Mouse (Mus musculus): ENCODE measurements around the gene Vgf. TPM values are rescaled to one million over a fixed set of nuclear protein-coding genes. Genes with fewer than 3 reads are reported as not detected.

Vgf gene
- polyA plus RNA-seq, 1 experiment, result 0.04 TPM

GRCm38 (mm10) chr5:137076191-137076930, 50.2 kb downstream of the Vgf start:
- Histone ChIP-seq H3K4me2 (ENCODE audit: low read depth) (peak overlapping the region; percentile 73), H3K36me3 (ENCODE audit: control insufficient read depth, insufficient read depth) (no peaks in the 10 kb centered on the region), H3K79me2 (ENCODE audit: control insufficient read depth, insufficient read depth) (peaks cover 6% of the 10 kb centered on the region), H3K27me3 (ENCODE audit: control insufficient read depth, insufficient read depth, insufficient read length) (no peaks in the 10 kb centered on the region), H3ac (ENCODE audit: control insufficient read depth, insufficient read length) (no peak overlapping the region), H3K4me3 (no peak overlapping the region)
- TF ChIP-seq MYOG (IDR thresholded peaks at IDR 0.05; ENCODE audit: control insufficient read depth in 1 of 3, insufficient read depth in 1 of 3, insufficient read length in 2 of 3, low read depth in 2 of 3) (no peak), TCF12 (IDR thresholded peaks at IDR 0.05; ENCODE audit: insufficient read depth, poor library complexity, severe bottlenecking) (no peak), MAX (IDR thresholded peaks at IDR 0.05; ENCODE audit: low read depth) (no peak), USF1 (IDR thresholded peaks at IDR 0.05; ENCODE audit: low read depth) (no peak), CEBPB (IDR thresholded peaks at IDR 0.05; ENCODE audit: insufficient read depth, poor library complexity, severe bottlenecking) (no peak), REST (IDR thresholded peaks at IDR 0.05; ENCODE audit: insufficient read depth, insufficient read length) (no peak), POLR2A (IDR thresholded peaks at IDR 0.05; ENCODE audit: insufficient read length, low read depth) (no peak), E2F4 (IDR thresholded peaks at IDR 0.05; ENCODE audit: insufficient read depth) (no peak), SRF (IDR thresholded peaks at IDR 0.05; ENCODE audit: control insufficient read depth, insufficient read length, low read depth) (no peak), POLR2AphosphoS2 (IDR thresholded peaks at IDR 0.05; ENCODE audit: insufficient read length, low read depth) (no peak), MYOD1 (IDR thresholded peaks at IDR 0.05; ENCODE audit: control insufficient read depth in 1 of 3, insufficient read length in 2 of 3, low read depth in 2 of 3) (no peak), TCF3 (IDR thresholded peaks at IDR 0.05; ENCODE audit: insufficient read length, low read depth) (no peak)

GRCm38 (mm10) chr5:137077187-137077586, 51.0 kb downstream of the Vgf start:
- H3K4me2 ChIP-seq (ENCODE audit: low read depth), result peak overlapping the region; percentile 73

GRCm38 (mm10) chr5:137078041-137078440, 51.8 kb downstream of the Vgf start:
- no peak overlapping the region for H3ac ChIP-seq (ENCODE audit: control insufficient read depth, insufficient read length)
- TF ChIP-seq CEBPB (IDR thresholded peaks at IDR 0.05; ENCODE audit: insufficient read depth, poor library complexity, severe bottlenecking) (no peak), TCF12 (IDR thresholded peaks at IDR 0.05; ENCODE audit: insufficient read depth, poor library complexity, severe bottlenecking) (no peak), MYOG (IDR thresholded peaks at IDR 0.05; ENCODE audit: control insufficient read depth in 1 of 3, insufficient read depth in 1 of 3, insufficient read length in 2 of 3, low read depth in 2 of 3) (no peak), TCF3 (IDR thresholded peaks at IDR 0.05; ENCODE audit: insufficient read length, low read depth) (no peak), USF1 (IDR thresholded peaks at IDR 0.05; ENCODE audit: low read depth) (no peak), MYOD1 (IDR thresholded peaks at IDR 0.05; ENCODE audit: control insufficient read depth in 1 of 3, insufficient read length in 2 of 3, low read depth in 2 of 3) (no peak), POLR2A (IDR thresholded peaks at IDR 0.05; ENCODE audit: insufficient read length, low read depth) (no peak), E2F4 (IDR thresholded peaks at IDR 0.05; ENCODE audit: insufficient read depth) (no peak), REST (IDR thresholded peaks at IDR 0.05; ENCODE audit: insufficient read depth, insufficient read length) (no peak), POLR2AphosphoS2 (IDR thresholded peaks at IDR 0.05; ENCODE audit: insufficient read length, low read depth) (no peak), MAX (IDR thresholded peaks at IDR 0.05; ENCODE audit: low read depth) (no peak), SRF (IDR thresholded peaks at IDR 0.05; ENCODE audit: control insufficient read depth, insufficient read length, low read depth) (no peak)

More at GRCm38 (mm10) chr5:137077187-137077586, 51.0 kb downstream of the Vgf start:
- H3K36me3 ChIP-seq (ENCODE audit: control insufficient read depth, insufficient read depth), result no peaks in the 10 kb centered on the region
- no peak for TF ChIP-seq E2F4 (IDR thresholded peaks at IDR 0.05; ENCODE audit: insufficient read depth)
- TF ChIP-seq TCF3 (IDR thresholded peaks at IDR 0.05; ENCODE audit: insufficient read length, low read depth), result no peak
- TF ChIP-seq CEBPB (IDR thresholded peaks at IDR 0.05; ENCODE audit: insufficient read depth, poor library complexity, severe bottlenecking), result peak; percentile 74
- no peaks in the 10 kb centered on the region for H3K79me2 ChIP-seq (ENCODE audit: control insufficient read depth, insufficient read depth)
- no peak overlapping the region for H3K4me3 ChIP-seq
- no peak overlapping the region for H3ac ChIP-seq (ENCODE audit: control insufficient read depth, insufficient read length)
- H3K27me3 ChIP-seq (ENCODE audit: control insufficient read depth, insufficient read depth, insufficient read length), result no peaks in the 10 kb centered on the region

GRCm38 (mm10) chr5:137078616-137079015, 52.4 kb downstream of the Vgf start:
- Histone ChIP-seq H3K36me3 (ENCODE audit: control insufficient read depth, insufficient read depth) (no peaks in the 10 kb centered on the region), H3ac (ENCODE audit: control insufficient read depth, insufficient read length) (no peak overlapping the region), H3K27me3 (ENCODE audit: control insufficient read depth, insufficient read depth, insufficient read length) (no peaks in the 10 kb centered on the region), H3K4me2 (ENCODE audit: low read depth) (peak overlapping the region; percentile 66), H3K4me3 (no peak overlapping the region), H3K79me2 (ENCODE audit: control insufficient read depth, insufficient read depth) (no peaks in the 10 kb centered on the region)
- TF ChIP-seq REST (IDR thresholded peaks at IDR 0.05; ENCODE audit: insufficient read depth, insufficient read length) (no peak), TCF12 (IDR thresholded peaks at IDR 0.05; ENCODE audit: insufficient read depth, poor library complexity, severe bottlenecking) (no peak), USF1 (IDR thresholded peaks at IDR 0.05; ENCODE audit: low read depth) (no peak), POLR2AphosphoS2 (IDR thresholded peaks at IDR 0.05; ENCODE audit: insufficient read length, low read depth) (no peak), POLR2A (IDR thresholded peaks at IDR 0.05; ENCODE audit: insufficient read length, low read depth) (no peak), SRF (IDR thresholded peaks at IDR 0.05; ENCODE audit: control insufficient read depth, insufficient read length, low read depth) (no peak), MAX (IDR thresholded peaks at IDR 0.05; ENCODE audit: low read depth) (no peak), E2F4 (IDR thresholded peaks at IDR 0.05; ENCODE audit: insufficient read depth) (no peak), MYOD1 (IDR thresholded peaks at IDR 0.05; ENCODE audit: control insufficient read depth in 1 of 3, insufficient read length in 2 of 3, low read depth in 2 of 3) (no peak), TCF3 (IDR thresholded peaks at IDR 0.05; ENCODE audit: insufficient read length, low read depth) (no peak)

More at GRCm38 (mm10) chr5:137078041-137078440, 51.8 kb downstream of the Vgf start:
- Histone ChIP-seq H3K36me3 (ENCODE audit: control insufficient read depth, insufficient read depth) (no peaks in the 10 kb centered on the region), H3K4me2 (ENCODE audit: low read depth) (peak overlapping the region; percentile 44), H3K79me2 (ENCODE audit: control insufficient read depth, insufficient read depth) (no peaks in the 10 kb centered on the region), H3K27me3 (ENCODE audit: control insufficient read depth, insufficient read depth, insufficient read length) (no peaks in the 10 kb centered on the region), H3K4me3 (no peak overlapping the region)

All from myocyte (in vitro differentiated cells).